Mouse (Mus musculus): Measurements from ENCODE around the gene Parg.

GRCm38 (mm10) chr14:32268999-32269398 lies 67.2 kb downstream of the Parg start:
- no peak for TF ChIP-seq CTCF (conservative IDR thresholded peaks at IDR 0.05 in 1 of 2, IDR thresholded peaks at IDR 0.05 in 1 of 2; ENCODE audit: low read depth in 2 of 2, low read length in 2 of 2)
- TF ChIP-seq TCF12 (IDR thresholded peaks at IDR 0.05; ENCODE audit: low read depth, low read length), result no peak
